Mouse (Mus musculus) heart, embryonic 15.5 days (tissue): ENCODE results near the gene Slc44a3. TPM values are rescaled to one million over a fixed set of nuclear protein-coding genes. Genes with fewer than 3 reads are reported as not detected.

Experiments
- ATAC-seq: fragments of 200-750 bp; cut with Nextera tagmentation; replicated peaks from 2 replicates; pipeline ENCODE4 v1.8.0; 2017; ENCODE audit warnings: low read depth, moderate TSS enrichment; ENCODE audit not compliant: insufficient number of reproducible peaks, insufficient read depth, low FRiP score
- H3K27ac ChIP-seq: fragments of 300-500 bp; sonication (generic); 2 replicates; pipeline ENCODE4 v1.5.1; 2015; ENCODE audit warnings: mild to moderate bottlenecking, inconsistent platforms
- H3K27me3 ChIP-seq: fragments of 300-500 bp; sonication (generic); 2 replicates; pipeline ENCODE4 v1.6.1; 2015; ENCODE audit warnings: inconsistent platforms
- H3K36me3 ChIP-seq: fragments of 300-500 bp; sonication (generic); 2 replicates; pipeline ENCODE4 v1.6.1; 2015; ENCODE audit warnings: mild to moderate bottlenecking, inconsistent platforms
- H3K4me1 ChIP-seq: fragments of 300-500 bp; sonication (generic); replicated peaks from 2 replicates; pipeline ENCODE4 v1.6.1; 2015; ENCODE audit warnings: inconsistent platforms
- H3K4me2 ChIP-seq: fragments of 300-500 bp; sonication (generic); 2 replicates; pipeline ENCODE4 v1.6.1; 2015; ENCODE audit warnings: inconsistent platforms, mild to moderate bottlenecking, moderate library complexity
- H3K4me3 ChIP-seq: fragments of 300-500 bp; sonication (generic); 2 replicates; pipeline ENCODE4 v1.5.1; 2015; ENCODE audit warnings: mild to moderate bottlenecking, inconsistent platforms
- H3K9ac ChIP-seq: fragments of 300-500 bp; sonication (generic); 2 replicates; pipeline ENCODE4 v1.6.1; 2015; ENCODE audit warnings: mild to moderate bottlenecking, inconsistent platforms
- H3K9me3 ChIP-seq: fragments of 300-500 bp; sonication (generic); replicated peaks from 2 replicates; pipeline ENCODE4 v1.6.1; 2016; ENCODE audit warnings: inconsistent platforms
- WGBS: fragments of 180-500 bp; shearing (Covaris S2); methylation state at CpG from one replicate; pipeline ENCODE4 v1.1.7; 2015; ENCODE audit warnings: mixed read lengths; 5-methylcytosine and 5-hydroxymethylcytosine counted together
- polyA plus RNA-seq: library from polyadenylated mRNA; unstranded; fragments of >200 nt; fragmentation: Nextera tagmentation; extraction: Ambion mirVana; gene quantifications from 2 replicates; pipeline ENCODE4 v1.2.1, GENCODE M21; 2015

Slc44a3 gene
- polyA plus RNA-seq = 0.94 and 2.2 TPM in 2 replicates

GRCm38 (mm10) chr3:121532176-121532575 is at the start of gene Slc44a3:
Slc44a3 (minus strand) TSS chr3:121532404.
- no peak within 1 kb of the TSS for H3K27ac ChIP-seq
- no peaks in the 10 kb centered on the region for H3K9me3 ChIP-seq
- 2% methylated on average over 24 of the region's 24 CpGs for WGBS
- H3K9ac ChIP-seq = peak within 1 kb of the TSS; percentile 36; the same call in 1 of the 2 replicates
- H3K27me3 ChIP-seq = peaks cover 19% of the 10 kb centered on the region; the same call in 1 of the 2 replicates
- H3K36me3 ChIP-seq = no peaks in the 10 kb centered on the region
- ATAC-seq = peak; percentile 36; the same call in 1 of the 2 replicates
- peak within 1 kb of the TSS; percentile 72 for H3K4me2 ChIP-seq
- H3K4me3 ChIP-seq = peak within 1 kb of the TSS; percentile 44
- H3K4me1 ChIP-seq = peaks cover 19% of the 10 kb centered on the region

GRCm38 (mm10) chr3:121579880-121580549 is 47.8 kb upstream of the Slc44a3 start:
- ATAC-seq = no peak
- peaks cover 19% of the 10 kb centered on the region for H3K4me1 ChIP-seq
- no peak overlapping the region for H3K9ac ChIP-seq
- WGBS = 79% methylated on average over 6 of the region's 6 CpGs
- no peaks in the 10 kb centered on the region for H3K36me3 ChIP-seq
- H3K27ac ChIP-seq = no peak overlapping the region
- no peak overlapping the region for H3K4me3 ChIP-seq
- H3K27me3 ChIP-seq = no peaks in the 10 kb centered on the region
- H3K9me3 ChIP-seq = no peaks in the 10 kb centered on the region
- H3K4me2 ChIP-seq = no peak overlapping the region

DNA sequence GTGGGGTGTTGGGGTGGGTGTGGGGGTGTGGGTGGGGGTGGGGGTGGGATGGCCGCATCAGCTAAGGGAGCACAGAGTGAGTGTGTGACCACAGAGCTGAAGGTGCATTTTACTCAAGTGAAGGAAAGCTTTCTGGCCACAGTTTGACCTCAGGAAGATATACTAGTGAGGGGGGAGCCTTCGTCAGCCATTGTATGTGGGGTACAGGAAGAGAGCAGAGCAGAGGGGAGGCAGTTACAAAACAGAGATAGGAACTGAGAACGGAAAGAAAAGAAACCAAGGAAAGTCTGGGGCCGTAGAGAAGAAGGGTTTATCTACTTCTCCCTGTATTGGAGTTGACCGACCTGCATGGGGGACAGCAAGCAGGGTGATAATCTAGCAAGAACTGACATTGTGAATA is 47.2 kb upstream of the Slc44a3 start:
- Histone ChIP-seq H3K36me3 (no peaks in the 10 kb centered on the region), H3K9ac (no peak overlapping the region), H3K4me3 (no peak overlapping the region), H3K9me3 (no peaks in the 10 kb centered on the region), H3K27ac (no peak overlapping the region), H3K4me1 (peaks cover 16% of the 10 kb centered on the region), H3K4me2 (no peak overlapping the region), H3K27me3 (no peaks in the 10 kb centered on the region)
- ATAC-seq = no peak
- 70% methylated on average over 5 of the region's 5 CpGs for WGBS

DNA sequence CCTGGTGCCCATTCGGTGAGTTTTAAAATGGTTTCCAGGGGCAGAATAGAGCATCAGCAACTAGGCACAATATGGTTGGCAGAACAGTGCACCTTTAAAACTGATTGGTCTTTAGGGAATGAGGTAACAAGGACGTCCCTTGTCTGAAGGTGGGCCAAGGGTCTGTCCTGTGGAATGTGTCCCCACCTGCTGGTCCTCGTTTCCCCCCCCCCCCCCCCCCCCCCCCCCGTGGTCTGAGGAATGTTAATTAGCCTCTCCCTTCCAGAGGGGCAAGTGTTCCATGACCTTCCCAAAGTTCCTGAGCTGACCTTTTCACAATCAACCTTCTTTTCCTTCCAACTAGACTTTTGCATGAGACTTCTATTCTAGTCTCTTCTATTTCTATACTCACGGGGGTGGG is 46.5 kb upstream of the Slc44a3 start:
- WGBS = 63% methylated on average over 3 of the region's 5 CpGs
- no peak for ATAC-seq
- H3K36me3 ChIP-seq = no peaks in the 10 kb centered on the region

GRCm38 (mm10) chr3:121577641-121578040 is 45.4 kb upstream of the Slc44a3 start:
- 82% methylated on average over 5 of the region's 5 CpGs for WGBS

More for the DNA sequence above, 46.5 kb upstream of the Slc44a3 start:
- Histone ChIP-seq H3K27ac (no peak overlapping the region), H3K27me3 (no peaks in the 10 kb centered on the region), H3K4me3 (no peak overlapping the region), H3K4me1 (peaks cover 10% of the 10 kb centered on the region; the same call in 1 of the 2 replicates), H3K9ac (no peak overlapping the region), H3K4me2 (no peak overlapping the region), H3K9me3 (no peaks in the 10 kb centered on the region)

GRCm38 (mm10) chr3:121577032-121577591 is 44.9 kb upstream of the Slc44a3 start:
- H3K27me3 ChIP-seq = no peaks in the 10 kb centered on the region
- peaks cover 9% of the 10 kb centered on the region; the same call in 1 of the 2 replicates for H3K4me1 ChIP-seq
- WGBS = 38% methylated on average over 10 of the region's 10 CpGs
- H3K9me3 ChIP-seq = no peaks in the 10 kb centered on the region
- no peak overlapping the region for H3K4me3 ChIP-seq
- peak; percentile 66 for ATAC-seq
- H3K27ac ChIP-seq = peak overlapping the region; percentile 1; the same call in 1 of the 2 replicates
- no peaks in the 10 kb centered on the region for H3K36me3 ChIP-seq
- H3K4me2 ChIP-seq = no peak overlapping the region
- H3K9ac ChIP-seq = no peak overlapping the region

More at GRCm38 (mm10) chr3:121577641-121578040, 45.4 kb upstream of the Slc44a3 start:
- ATAC-seq = no peak
- peaks cover 9% of the 10 kb centered on the region; the same call in 1 of the 2 replicates for H3K4me1 ChIP-seq
- no peaks in the 10 kb centered on the region for H3K27me3 ChIP-seq
- no peak overlapping the region for H3K9ac ChIP-seq
- H3K9me3 ChIP-seq = no peaks in the 10 kb centered on the region
- no peak overlapping the region for H3K4me3 ChIP-seq
- H3K27ac ChIP-seq = peak overlapping the region; percentile 1; the same call in 1 of the 2 replicates
- no peak overlapping the region for H3K4me2 ChIP-seq
- H3K36me3 ChIP-seq = no peaks in the 10 kb centered on the region

DNA sequence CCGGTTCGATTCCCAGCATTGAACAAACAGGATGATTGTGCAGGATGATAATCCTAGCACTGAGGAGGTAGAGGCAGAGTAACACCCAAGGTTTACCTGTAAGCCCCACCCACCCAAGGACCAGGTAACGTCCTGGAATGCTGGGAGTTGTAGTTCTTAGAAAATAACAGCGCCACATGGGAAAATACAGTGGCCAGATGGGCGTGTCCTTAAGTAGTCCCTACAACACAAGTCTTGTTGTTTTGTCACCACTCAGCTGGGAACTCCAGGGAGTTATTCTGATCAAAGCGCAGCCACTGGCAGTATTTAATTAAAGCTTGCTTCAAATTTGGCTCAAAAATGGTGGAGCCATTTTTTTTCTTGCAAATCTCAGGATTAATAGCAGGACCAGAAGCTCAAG is 44.2 kb upstream of the Slc44a3 start:
- H3K9me3 ChIP-seq = no peaks in the 10 kb centered on the region
- peaks cover 9% of the 10 kb centered on the region; the same call in 1 of the 2 replicates for H3K4me1 ChIP-seq
- no peak overlapping the region for H3K4me2 ChIP-seq
- no peak overlapping the region for H3K4me3 ChIP-seq
- no peak for ATAC-seq
- H3K27ac ChIP-seq = no peak overlapping the region
- no peaks in the 10 kb centered on the region for H3K36me3 ChIP-seq
- H3K9ac ChIP-seq = no peak overlapping the region
- no peaks in the 10 kb centered on the region for H3K27me3 ChIP-seq
- WGBS = 73% methylated on average over 6 of the region's 6 CpGs

GRCm38 (mm10) chr3:121574386-121574785 is 42.2 kb upstream of the Slc44a3 start:
- no peak overlapping the region for H3K4me2 ChIP-seq
- 61% methylated on average over 4 of the region's 4 CpGs for whole genome bisulfite sequencing

DNA sequence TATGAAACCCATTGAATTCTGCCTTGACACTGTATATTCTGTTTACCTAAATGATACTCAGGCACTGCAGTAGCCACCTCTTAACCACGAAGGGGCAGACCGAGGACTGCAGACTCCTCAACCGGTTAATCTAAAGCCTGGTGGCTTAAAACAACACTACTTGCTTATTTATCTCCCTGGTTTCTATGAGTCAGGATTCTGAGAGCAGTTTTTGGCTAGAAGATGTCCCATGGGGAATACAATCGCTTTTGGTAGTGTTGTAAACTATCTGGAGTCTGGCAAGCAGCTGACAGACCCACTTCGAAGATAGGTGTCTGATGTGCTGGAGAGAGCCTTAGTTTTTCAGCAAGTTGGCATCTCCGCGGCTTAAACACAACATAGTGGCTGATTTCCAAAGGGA is 41.7 kb upstream of the Slc44a3 start:
- Histone ChIP-seq H3K9ac (no peak overlapping the region), H3K36me3 (no peaks in the 10 kb centered on the region), H3K27ac (no peak overlapping the region), H3K9me3 (no peaks in the 10 kb centered on the region), H3K4me2 (no peak overlapping the region), H3K4me3 (no peak overlapping the region), H3K27me3 (no peaks in the 10 kb centered on the region), H3K4me1 (peaks cover 9% of the 10 kb centered on the region; the same call in 1 of the 2 replicates)
- WGBS = 46% methylated on average over 7 of the region's 7 CpGs
- ATAC-seq = no peak

More at GRCm38 (mm10) chr3:121574386-121574785, 42.2 kb upstream of the Slc44a3 start:
- H3K9me3 ChIP-seq = no peaks in the 10 kb centered on the region
- H3K27ac ChIP-seq = no peak overlapping the region
- no peak overlapping the region for H3K4me3 ChIP-seq
- H3K27me3 ChIP-seq = no peaks in the 10 kb centered on the region
- no peaks in the 10 kb centered on the region for H3K36me3 ChIP-seq
- no peak for ATAC-seq
- no peak overlapping the region for H3K9ac ChIP-seq
- H3K4me1 ChIP-seq = peaks cover 9% of the 10 kb centered on the region; the same call in 1 of the 2 replicates

GRCm38 (mm10) chr3:121571491-121571890 is 39.3 kb upstream of the Slc44a3 start:
- no peaks in the 10 kb centered on the region for H3K9me3 ChIP-seq
- no peak overlapping the region for H3K9ac ChIP-seq
- H3K27ac ChIP-seq = no peak overlapping the region
- H3K36me3 ChIP-seq = no peaks in the 10 kb centered on the region
- H3K4me3 ChIP-seq = no peak overlapping the region
- no peaks in the 10 kb centered on the region for H3K27me3 ChIP-seq
- H3K4me2 ChIP-seq = no peak overlapping the region
- no peak for ATAC-seq
- no peaks in the 10 kb centered on the region for H3K4me1 ChIP-seq
- WGBS = 79% methylated on average over 4 of the region's 4 CpGs

DNA sequence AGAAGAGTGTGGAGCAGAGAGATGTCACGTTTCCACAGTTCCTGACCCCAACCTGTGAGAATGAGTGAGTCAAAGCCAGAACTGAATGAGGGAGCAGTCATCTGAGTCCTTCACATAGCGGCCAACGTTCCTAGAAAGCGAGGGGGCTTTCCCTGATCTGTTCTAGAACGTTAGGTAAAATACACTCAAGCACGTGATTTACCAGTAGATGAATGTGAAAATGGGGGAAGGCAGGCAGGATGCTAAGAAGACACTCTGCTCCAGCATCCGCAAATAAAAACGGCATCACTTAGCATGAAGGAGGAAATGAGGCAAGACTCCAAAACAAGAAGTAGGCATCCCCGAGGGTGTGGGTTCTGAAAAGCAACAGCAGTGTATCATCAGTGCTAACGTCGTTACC is 38.4 kb upstream of the Slc44a3 start:
- Histone ChIP-seq H3K4me3 (no peak overlapping the region), H3K27me3 (no peaks in the 10 kb centered on the region), H3K4me1 (no peaks in the 10 kb centered on the region), H3K9me3 (no peaks in the 10 kb centered on the region), H3K27ac (no peak overlapping the region), H3K36me3 (no peaks in the 10 kb centered on the region), H3K4me2 (no peak overlapping the region), H3K9ac (no peak overlapping the region)
- ATAC-seq = no peak
- WGBS = 76% methylated on average over 11 of the region's 11 CpGs
